Mouse (Mus musculus) liver, postnatal 0 days (tissue): Measurements from ENCODE around the gene Gipc3.

Source experiments
- CTCF ChIP-seq: sonication (generic); IDR thresholded peaks from 2 replicates; pipeline ENCODE4 v1.5.1; 2016; ENCODE audit warnings: antibody characterized with exemption, low read depth
- EP300 ChIP-seq: IDR thresholded peaks from 2 replicates; pipeline ENCODE4 v1.6.1; 2016; ENCODE audit warnings: antibody characterized with exemption, low read depth, mild to moderate bottlenecking

GRCm38 (mm10) chr10:81286586-81286985 is 56.5 kb downstream of the Gipc3 start:
- TF ChIP-seq CTCF: no peak
- no peak for TF ChIP-seq EP300
